Mouse (Mus musculus): ENCODE measurements around the gene Pfkfb3.

Gene Pfkfb3

GRCm38 (mm10) chr2:11501301-11502254 lies 52.3 kb downstream of the Pfkfb3 start:
- peak; percentile 48 for DNase-seq (ENCODE audit: low read depth)

DNA sequence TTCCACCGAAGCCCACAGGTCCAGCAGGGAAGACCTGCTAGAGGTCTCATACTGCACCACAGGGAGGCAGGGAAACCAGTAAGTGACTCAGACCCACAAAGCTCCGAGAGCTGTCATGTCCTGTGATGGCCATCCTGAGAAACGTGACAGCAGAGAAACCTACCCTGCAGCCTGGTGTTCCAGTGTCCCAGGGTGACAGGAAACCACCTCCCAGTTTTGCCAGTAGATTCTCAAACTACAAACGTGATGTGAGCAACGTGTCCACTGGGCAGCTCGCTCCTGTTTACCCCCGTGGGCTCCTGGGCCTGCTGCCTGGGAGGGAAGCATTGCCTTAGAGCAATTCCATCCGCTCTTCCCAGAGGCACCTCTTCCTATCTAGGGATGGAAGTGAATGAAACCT lies 53.2 kb downstream of the Pfkfb3 start:
- no peak for DNase-seq (ENCODE audit: low read depth)

DNA sequence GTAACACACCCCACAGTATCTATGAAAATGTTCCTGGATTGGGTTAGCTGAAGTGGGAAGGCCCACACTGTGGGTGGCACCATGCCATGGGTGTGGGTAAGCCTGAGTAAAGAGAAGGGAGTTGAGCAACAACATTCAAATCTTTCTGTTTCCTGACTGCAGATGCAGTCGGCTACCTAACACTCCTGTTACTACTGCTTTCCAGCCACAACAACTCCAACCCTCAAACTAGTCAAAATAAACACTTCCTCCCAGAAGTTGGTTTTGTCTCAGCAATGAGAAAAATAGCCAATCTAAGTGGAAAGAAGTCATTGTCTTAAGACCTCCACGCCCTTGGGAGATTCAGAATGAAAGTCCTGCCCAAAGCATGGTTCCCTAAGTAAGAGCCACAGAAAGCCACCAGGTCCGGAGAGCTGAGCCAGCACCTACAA lies 57.3 kb downstream of the Pfkfb3 start:
- DNase-seq (ENCODE audit: low read depth), result no peak

DNA sequence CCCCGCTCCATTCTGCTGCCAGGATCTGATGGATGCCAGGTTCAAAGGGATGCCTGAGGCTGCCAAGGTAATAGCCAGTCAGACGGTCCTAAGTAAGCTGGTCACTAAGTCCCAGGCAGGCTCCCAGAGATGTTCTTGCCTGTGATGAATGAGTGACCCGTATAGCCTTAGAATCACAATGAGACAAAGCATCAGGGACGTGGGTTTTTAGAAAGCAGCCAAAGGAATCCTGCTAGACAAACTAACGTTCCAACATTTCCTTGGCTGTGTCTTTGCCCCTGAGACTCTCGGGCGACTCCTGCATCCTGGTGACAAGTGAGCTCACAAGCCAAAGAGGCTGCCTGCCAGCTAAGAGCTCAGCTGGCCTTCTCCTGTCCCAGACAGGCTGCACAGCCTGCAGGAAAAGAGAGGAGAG lies 59.0 kb downstream of the Pfkfb3 start:
- no peak for DNase-seq (ENCODE audit: low read depth)

DNA sequence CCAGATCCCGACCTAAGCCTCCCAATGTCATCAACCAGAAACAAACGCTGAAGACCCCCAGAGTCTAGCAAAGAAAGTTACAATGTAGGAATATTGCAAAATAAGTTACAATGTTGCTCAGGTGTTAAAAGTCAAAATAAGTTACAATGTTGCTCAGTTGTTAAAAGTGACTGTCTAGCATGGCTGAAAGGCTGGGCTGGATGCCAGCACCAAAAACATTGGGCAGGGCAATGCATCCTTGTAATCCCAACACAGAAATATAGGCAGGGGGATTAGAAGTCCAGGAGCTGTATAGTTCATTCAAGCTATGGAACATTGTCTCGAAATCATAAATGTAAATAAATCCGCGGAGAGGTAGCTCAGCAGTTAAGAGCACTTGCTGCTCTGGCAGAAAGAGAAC lies 61.0 kb downstream of the Pfkfb3 start:
- no peak for DNase-seq (ENCODE audit: low read depth)

DNA sequence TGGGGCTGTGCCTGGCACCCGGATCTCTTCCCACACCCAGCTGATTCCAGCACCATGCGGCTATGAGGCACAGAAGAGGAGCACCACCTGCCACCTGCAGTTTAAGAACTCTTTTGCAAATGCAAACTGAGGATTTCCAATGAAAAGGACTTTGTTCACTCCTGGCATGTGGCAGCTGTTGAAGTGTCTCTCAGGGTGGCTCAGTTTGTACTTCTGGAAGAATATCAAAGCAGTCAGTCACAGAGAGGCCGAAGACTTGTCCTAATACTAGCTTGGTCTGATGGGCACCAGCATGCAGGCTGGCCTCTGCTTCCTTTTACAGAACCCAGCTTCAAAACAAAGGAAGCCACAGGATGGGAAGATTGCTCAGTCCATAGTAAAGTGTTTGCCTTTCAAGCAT lies 62.4 kb downstream of the Pfkfb3 start:
- no peak for DNase-seq (ENCODE audit: low read depth)

DNA sequence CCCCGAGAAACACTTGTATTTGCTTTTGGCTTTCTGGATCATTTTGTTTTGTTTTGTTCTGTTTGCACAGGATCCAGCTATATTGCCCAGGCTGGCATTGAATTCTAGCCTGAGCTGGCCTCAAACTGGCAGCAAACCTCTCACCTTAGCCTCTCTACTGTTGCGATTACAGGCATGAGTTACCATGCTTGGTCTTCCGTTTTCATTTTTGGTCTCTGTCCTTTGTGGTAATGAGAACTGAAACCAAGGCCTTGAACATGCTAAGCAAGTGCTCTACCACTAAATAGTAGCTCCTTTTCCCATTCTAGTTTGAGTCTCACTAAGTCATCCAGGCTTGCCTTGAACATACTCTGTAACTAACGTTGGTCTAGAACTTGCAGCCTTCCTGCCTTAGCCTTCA lies 63.3 kb downstream of the Pfkfb3 start:
- no peak for DNase-seq (ENCODE audit: low read depth)

GRCm38 (mm10) chr2:11483226-11483625 lies 70.7 kb downstream of the Pfkfb3 start:
- no peak for DNase-seq (ENCODE audit: low read depth)

GRCm38 (mm10) chr2:11482364-11482763 lies 71.5 kb downstream of the Pfkfb3 start:
- DNase-seq (ENCODE audit: low read depth), result no peak

- DNase-seq (ENCODE audit: low read depth), result no peak
These were observed 74.9 kb downstream of the Pfkfb3 start for GRCm38 (mm10) chr2:11478960-11479359.

DNA sequence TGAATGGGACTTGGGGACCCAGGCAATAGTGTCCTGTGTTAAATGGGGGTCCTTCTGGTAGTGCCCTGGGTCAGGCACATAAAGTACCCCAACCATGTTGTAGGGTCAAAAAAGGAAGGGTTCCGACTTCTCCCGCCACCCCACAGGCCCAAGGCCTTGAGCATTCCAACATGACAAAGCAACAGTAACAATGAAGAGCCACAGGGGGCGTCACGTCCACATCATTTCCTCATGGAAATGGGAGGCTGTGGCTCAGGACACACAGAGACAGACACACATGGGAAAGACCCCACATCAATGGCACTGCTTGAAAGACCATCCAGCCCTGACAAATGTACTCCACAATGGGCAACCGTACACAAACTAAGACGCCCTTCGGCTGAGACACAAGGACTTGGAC lies 78.6 kb downstream of the Pfkfb3 start:
- DNase-seq (ENCODE audit: low read depth), result no peak

GRCm38 (mm10) chr2:11464661-11465099 lies 89.2 kb downstream of the Pfkfb3 start:
- DNase-seq (ENCODE audit: low read depth), result no peak

DNA sequence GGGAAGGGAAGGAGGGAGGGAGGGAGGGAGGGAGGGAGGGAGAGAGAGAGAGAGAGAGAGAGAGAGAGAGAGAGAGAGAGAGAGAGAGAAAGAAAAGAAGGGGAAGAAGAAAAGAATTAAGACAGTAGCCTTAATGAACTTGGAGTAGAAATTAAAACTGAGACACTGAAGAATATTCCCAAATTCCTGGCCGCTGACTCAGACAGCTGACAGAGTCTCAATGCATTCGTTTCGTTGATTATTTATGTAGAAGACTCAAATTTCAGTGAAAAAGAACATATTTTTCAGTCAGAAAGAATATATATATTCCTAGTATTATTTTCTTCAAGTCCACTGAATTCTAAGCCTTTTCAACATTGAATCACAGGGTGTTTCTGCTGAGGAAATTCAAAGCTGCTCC lies 92.9 kb downstream of the Pfkfb3 start:
- no peak for DNase-seq (ENCODE audit: low read depth)

GRCm38 (mm10) chr2:11458494-11458893 lies 95.4 kb downstream of the Pfkfb3 start:
- no peak for DNase-seq (ENCODE audit: low read depth)

DNA sequence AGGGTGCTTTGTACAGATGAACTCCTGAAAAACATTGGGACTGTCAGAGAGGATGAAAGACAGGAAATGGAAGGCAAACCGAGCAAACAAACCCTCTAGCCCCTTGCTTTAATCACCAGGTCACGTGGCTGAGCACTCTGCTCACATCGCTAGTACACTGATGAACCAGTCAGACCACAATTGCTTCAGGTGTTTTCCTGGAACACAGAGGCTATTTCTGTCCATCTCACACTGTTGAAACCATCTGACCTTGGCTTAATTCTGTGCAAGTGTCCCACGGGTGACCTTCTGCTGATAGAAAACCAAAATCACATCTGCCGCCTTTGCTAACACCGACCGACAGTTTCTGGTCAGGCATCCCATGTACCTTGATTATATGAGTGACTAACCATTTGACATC lies 96.0 kb downstream of the Pfkfb3 start:
- no peak for DNase-seq (ENCODE audit: low read depth)

DNA sequence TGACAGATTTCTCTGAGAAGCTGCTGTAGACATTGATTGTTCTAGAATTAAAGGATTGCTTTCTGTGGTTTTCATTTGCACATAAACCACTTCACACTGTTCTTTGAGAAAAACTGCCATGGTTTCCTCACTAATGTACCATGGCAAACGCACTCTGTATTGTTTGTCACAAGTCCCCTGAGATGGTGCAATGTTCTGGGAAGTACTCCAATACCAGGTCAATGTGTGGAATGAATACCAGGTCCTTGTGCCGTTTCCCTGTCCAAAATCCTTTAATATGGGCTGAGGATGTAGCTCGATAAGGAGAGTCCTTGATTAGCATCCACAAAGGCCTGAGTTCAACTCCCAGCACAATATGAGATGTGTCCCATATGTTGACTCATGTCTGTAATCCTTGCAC lies 105.2 kb downstream of the Pfkfb3 start:
- DNase-seq (ENCODE audit: low read depth), result no peak

DNA sequence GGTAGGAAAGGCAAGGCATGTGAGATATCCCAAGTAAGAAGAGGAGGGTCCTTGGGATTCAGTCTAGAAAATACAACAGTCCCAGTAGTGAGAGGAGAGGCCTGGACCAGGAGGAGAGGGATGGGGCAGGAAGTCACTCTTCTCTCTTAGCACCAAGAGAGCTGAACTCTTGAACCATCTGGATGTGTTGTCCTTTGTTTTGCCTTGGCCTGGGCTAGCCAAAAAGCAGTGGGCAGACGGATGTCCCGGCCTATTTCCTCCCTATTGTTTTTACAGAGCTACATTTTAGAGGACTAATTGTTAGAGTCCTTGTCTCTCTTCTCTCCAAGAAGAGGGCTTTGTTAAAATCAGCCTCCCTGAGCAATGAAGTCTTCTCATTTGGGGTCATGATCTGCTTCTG lies 106.0 kb downstream of the Pfkfb3 start:
- no peak for DNase-seq (ENCODE audit: low read depth)

GRCm38 (mm10) chr2:11445722-11446121 lies 108.2 kb downstream of the Pfkfb3 start:
- DNase-seq (ENCODE audit: low read depth), result no peak

- no peak for DNase-seq (ENCODE audit: low read depth)
These were observed 112.0 kb downstream of the Pfkfb3 start for GRCm38 (mm10) chr2:11441864-11442263.

GRCm38 (mm10) chr2:11438231-11438954 lies 115.5 kb downstream of the Pfkfb3 start:
- DNase-seq (ENCODE audit: low read depth), result no peak

DNA sequence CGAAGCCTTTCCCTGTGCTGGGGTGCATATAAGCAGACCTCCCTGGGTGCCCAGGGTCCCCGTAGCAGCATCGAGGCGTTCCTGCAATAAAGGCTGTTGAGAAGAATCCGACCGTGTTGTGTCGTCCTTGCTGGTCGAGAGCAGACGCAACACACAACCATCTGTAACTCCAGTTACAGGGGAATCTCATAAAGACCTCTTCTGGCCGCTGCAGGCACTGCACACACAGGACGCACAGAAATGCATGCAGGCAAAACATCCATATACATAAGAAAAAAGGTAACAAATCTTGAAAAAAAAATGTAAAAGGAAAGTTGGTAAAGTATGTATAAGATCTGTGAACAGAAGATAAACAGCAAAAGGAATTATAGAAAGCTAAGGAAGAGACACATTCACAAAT lies 117.5 kb downstream of the Pfkfb3 start:
- DNase-seq (ENCODE audit: low read depth), result no peak

GRCm38 (mm10) chr2:11433353-11433752 lies 120.5 kb downstream of the Pfkfb3 start:
- DNase-seq (ENCODE audit: low read depth), result no peak

GRCm38 (mm10) chr2:11429538-11429937 lies 124.3 kb downstream of the Pfkfb3 start:
- DNase-seq (ENCODE audit: low read depth), result no peak
